Mouse (Mus musculus) kidney, adult 2 months (tissue): ENCODE data around the gene Esyt1. TPM values are rescaled to one million over a fixed set of nuclear protein-coding genes. Genes with fewer than 3 reads are reported as not detected.

ENCODE experiments used
- DNase-seq: peaks from one replicate; pipeline ENCODE4 v3.0.0; 2021
- H3K27ac ChIP-seq: fragments of 200-500 bp; 2 replicates; pipeline ENCODE4 v1.5.1; 2012; ENCODE audit warnings: low read depth, low read length, control low read depth, inconsistent platforms; ENCODE audit not compliant: insufficient read depth
- H3K27me3 ChIP-seq: fragments of 200-500 bp; replicated peaks from 2 replicates; pipeline ENCODE4 v1.6.1; 2012; ENCODE audit warnings: mild to moderate bottlenecking, moderate library complexity, low read length, inconsistent platforms; ENCODE audit not compliant: control insufficient read depth, insufficient read depth
- H3K36me3 ChIP-seq: fragments of 200-500 bp; 2 replicates; pipeline ENCODE4 v1.6.1; 2012; ENCODE audit warnings: mild to moderate bottlenecking, moderate library complexity, low read length, inconsistent platforms; ENCODE audit not compliant: control insufficient read depth, insufficient read depth
- H3K4me1 ChIP-seq: fragments of 200-500 bp; 2 replicates; pipeline ENCODE4 v1.6.1; 2011; ENCODE audit warnings: low read length; ENCODE audit not compliant: control insufficient read depth, insufficient read depth
- H3K4me3 ChIP-seq: fragments of 200-500 bp; 2 replicates; pipeline ENCODE4 v1.5.1; 2011; ENCODE audit warnings: mild to moderate bottlenecking, low read depth, low read length, control low read depth; ENCODE audit not compliant: insufficient read depth
- CTCF ChIP-seq: fragments of 200-500 bp; conservative IDR thresholded peaks from 2 replicates; pipeline ENCODE4 v1.5.1; 2011; ENCODE audit warnings: low read depth, mild to moderate bottlenecking, control low read depth, low read length, moderate library complexity, mixed read lengths; ENCODE audit not compliant: insufficient read depth, insufficient read length
- POLR2A ChIP-seq: fragments of 200-500 bp; IDR thresholded peaks from one replicate; pipeline ENCODE4 v1.6.1; 2011; ENCODE audit warnings: low read depth, low read length, control low read depth
- WGBS: fragments of 180-500 bp; shearing (Covaris S2); methylation state at CpG from one replicate; pipeline ENCODE4 v1.1.7; 2018; 5-methylcytosine and 5-hydroxymethylcytosine counted together
- polyA plus RNA-seq: library from polyadenylated mRNA; depleted of rRNA; stranded (reverse); fragments of >200 nt; gene quantifications from 2 replicates; pipeline ENCODE4 v1.2.3, GENCODE M21; 2012

Esyt1 gene
- polyA plus RNA-seq, 1 experiment = 24.5 TPM

- H3K4me1 ChIP-seq = no peaks in the 10 kb centered on the region
- DNase-seq = no peak
- WGBS = 54% methylated on average over 6 of the region's 6 CpGs
These were observed 9.0 kb downstream of the Esyt1 start for GRCm38 (mm10) chr10:128516677-128517076.

GRCm38 (mm10) chr10:128516029-128516428, 9.6 kb downstream of the Esyt1 start:
- H3K4me3 ChIP-seq = no peak overlapping the region
- no peak for TF ChIP-seq CTCF
- TF ChIP-seq POLR2A = no peak
- 63% methylated on average over 20 of the region's 20 CpGs for WGBS
- DNase-seq = no peak
- H3K4me1 ChIP-seq = no peaks in the 10 kb centered on the region
- H3K27me3 ChIP-seq = no peaks in the 10 kb centered on the region
- H3K27ac ChIP-seq = no peak overlapping the region
- H3K36me3 ChIP-seq = no peaks in the 10 kb centered on the region

More at GRCm38 (mm10) chr10:128516677-128517076, 9.0 kb downstream of the Esyt1 start:
- Histone ChIP-seq H3K4me3 (no peak overlapping the region), H3K36me3 (no peaks in the 10 kb centered on the region), H3K27me3 (no peaks in the 10 kb centered on the region), H3K27ac (no peak overlapping the region)
- TF ChIP-seq POLR2A (no peak), CTCF (no peak)

- DNase-seq = no peak
- Histone ChIP-seq H3K27me3 (no peaks in the 10 kb centered on the region), H3K36me3 (no peaks in the 10 kb centered on the region), H3K4me1 (no peaks in the 10 kb centered on the region), H3K27ac (no peak overlapping the region), H3K4me3 (no peak overlapping the region)
- TF ChIP-seq POLR2A (no peak), CTCF (no peak)
- 89% methylated on average over 4 of the region's 4 CpGs for WGBS
These were observed 10.6 kb downstream of the Esyt1 start for GRCm38 (mm10) chr10:128515044-128515443.

GRCm38 (mm10) chr10:128511761-128512160, 13.9 kb downstream of the Esyt1 start:
- Histone ChIP-seq H3K27me3 (no peaks in the 10 kb centered on the region), H3K4me1 (no peaks in the 10 kb centered on the region), H3K4me3 (no peak overlapping the region), H3K36me3 (no peaks in the 10 kb centered on the region), H3K27ac (no peak overlapping the region)
- 93% methylated on average over 12 of the region's 12 CpGs for WGBS
- no peak for DNase-seq
- TF ChIP-seq POLR2A (no peak), CTCF (no peak)

- WGBS = 83% methylated on average over 9 of the region's 9 CpGs
- no peak overlapping the region for H3K27ac ChIP-seq
- no peaks in the 10 kb centered on the region for H3K27me3 ChIP-seq
- DNase-seq = no peak
- no peak overlapping the region for H3K4me3 ChIP-seq
- no peaks in the 10 kb centered on the region for H3K4me1 ChIP-seq
- no peaks in the 10 kb centered on the region for H3K36me3 ChIP-seq
- TF ChIP-seq CTCF (no peak), POLR2A (no peak)
These were observed 14.5 kb downstream of the Esyt1 start for GRCm38 (mm10) chr10:128511189-128511588.

GRCm38 (mm10) chr10:128510301-128510700, 15.4 kb downstream of the Esyt1 start:
- 86% methylated on average over 11 of the region's 11 CpGs for WGBS
- TF ChIP-seq POLR2A (no peak), CTCF (no peak)
- no peaks in the 10 kb centered on the region for H3K4me1 ChIP-seq

GRCm38 (mm10) chr10:128509831-128510230, 15.8 kb downstream of the Esyt1 start:
- no peaks in the 10 kb centered on the region for H3K27me3 ChIP-seq
- H3K4me3 ChIP-seq = no peak overlapping the region
- no peak for DNase-seq
- 67% methylated on average over 4 of the region's 4 CpGs for WGBS
- H3K27ac ChIP-seq = no peak overlapping the region
- no peak for TF ChIP-seq POLR2A
- no peak for TF ChIP-seq CTCF
- no peaks in the 10 kb centered on the region for H3K36me3 ChIP-seq
- no peaks in the 10 kb centered on the region for H3K4me1 ChIP-seq

More at GRCm38 (mm10) chr10:128510301-128510700, 15.4 kb downstream of the Esyt1 start:
- Histone ChIP-seq H3K27ac (no peak overlapping the region), H3K4me3 (no peak overlapping the region), H3K36me3 (no peaks in the 10 kb centered on the region), H3K27me3 (no peaks in the 10 kb centered on the region)
- DNase-seq = no peak
